Mouse (Mus musculus): ENCODE data around the gene Gfy. TPM values are rescaled to one million over a fixed set of nuclear protein-coding genes. Genes with fewer than 3 reads are reported as not detected.
A peak's percentile ranks its signal among the peaks of the same experiment; 100 is the strongest.

Gfy gene
- polyA plus RNA-seq, 1 experiment from 2014 or later = not detected

- Histone ChIP-seq H3K27me3 (replicated peaks; ENCODE audit: control insufficient read depth, insufficient read depth, low read length) (no peaks in the 10 kb centered on the region; the same call in 1 of the 2 replicates), H3K27ac (ENCODE audit: low read depth, low read length) (no peak overlapping the region), H3K9ac (ENCODE audit: low read depth, low read length) (no peak overlapping the region), H3K36me3 (ENCODE audit: control insufficient read depth, insufficient read depth, low read length) (no peaks in the 10 kb centered on the region), H3K4me3 (ENCODE audit: low read length) (no peak overlapping the region), H3K4me1 (ENCODE audit: control insufficient read depth, insufficient read depth, low read depth, low read length) (peaks cover 2% of the 10 kb centered on the region; the same call in 1 of the 2 replicates), H3K9me3 (ENCODE audit: control insufficient read depth, low read length) (no peaks in the 10 kb centered on the region), H3K4me2 (ENCODE audit: low read length) (no peak overlapping the region)
- no peak for ATAC-seq
- WGBS = 85% methylated on average over 4 of the region's 4 CpGs
Measured at GRCm38 (mm10) chr7:45196176-45196535, 16.8 kb upstream of the Gfy start.

- H3K9ac ChIP-seq (ENCODE audit: low read depth, low read length) = no peak overlapping the region
Measured at GRCm38 (mm10) chr7:45195341-45196175, 16.2 kb upstream of the Gfy start.

GRCm38 (mm10) chr7:45193871-45194785, 14.8 kb upstream of the Gfy start:
- Histone ChIP-seq H3K36me3 (ENCODE audit: control insufficient read depth, insufficient read depth, low read length) (no peaks in the 10 kb centered on the region), H3K4me2 (ENCODE audit: low read length) (no peak overlapping the region), H3K9ac (ENCODE audit: low read depth, low read length) (no peak overlapping the region), H3K27me3 (replicated peaks; ENCODE audit: control insufficient read depth, insufficient read depth, low read length) (peaks cover 4% of the 10 kb centered on the region; the same call in 1 of the 2 replicates), H3K4me3 (ENCODE audit: low read length) (no peak overlapping the region), H3K27ac (ENCODE audit: low read depth, low read length) (no peak overlapping the region), H3K9me3 (ENCODE audit: control insufficient read depth, low read length) (no peaks in the 10 kb centered on the region), H3K4me1 (ENCODE audit: control insufficient read depth, insufficient read depth, low read depth, low read length) (peaks cover 2% of the 10 kb centered on the region; the same call in 1 of the 2 replicates)
- WGBS = 63% methylated on average over 15 of the region's 17 CpGs
- no peak for ATAC-seq

More at GRCm38 (mm10) chr7:45195341-45196175, 16.2 kb upstream of the Gfy start:
- Histone ChIP-seq H3K9me3 (ENCODE audit: control insufficient read depth, low read length) (no peaks in the 10 kb centered on the region), H3K4me2 (ENCODE audit: low read length) (no peak overlapping the region), H3K27ac (ENCODE audit: low read depth, low read length) (no peak overlapping the region), H3K27me3 (replicated peaks; ENCODE audit: control insufficient read depth, insufficient read depth, low read length) (no peaks in the 10 kb centered on the region; the same call in 1 of the 2 replicates), H3K36me3 (ENCODE audit: control insufficient read depth, insufficient read depth, low read length) (no peaks in the 10 kb centered on the region), H3K4me3 (ENCODE audit: low read length) (no peak overlapping the region), H3K4me1 (ENCODE audit: control insufficient read depth, insufficient read depth, low read depth, low read length) (peaks cover 2% of the 10 kb centered on the region; the same call in 1 of the 2 replicates)
- WGBS = 66% methylated on average over 13 of the region's 13 CpGs
- ATAC-seq = no peak

- Histone ChIP-seq H3K36me3 (ENCODE audit: control insufficient read depth, insufficient read depth, low read length) (no peaks in the 10 kb centered on the region), H3K9me3 (ENCODE audit: control insufficient read depth, low read length) (no peaks in the 10 kb centered on the region), H3K9ac (ENCODE audit: low read depth, low read length) (no peak overlapping the region), H3K4me1 (ENCODE audit: control insufficient read depth, insufficient read depth, low read depth, low read length) (peaks cover 2% of the 10 kb centered on the region; the same call in 1 of the 2 replicates), H3K27ac (ENCODE audit: low read depth, low read length) (no peak overlapping the region), H3K4me3 (ENCODE audit: low read length) (no peak overlapping the region), H3K4me2 (ENCODE audit: low read length) (no peak overlapping the region), H3K27me3 (replicated peaks; ENCODE audit: control insufficient read depth, insufficient read depth, low read length) (peaks cover 4% of the 10 kb centered on the region; the same call in 1 of the 2 replicates)
- no peak for ATAC-seq
- 61% methylated on average over 5 of the region's 5 CpGs for WGBS
Measured at GRCm38 (mm10) chr7:45193406-45193805, 14.0 kb upstream of the Gfy start.

GRCm38 (mm10) chr7:45192585-45193310, 13.4 kb upstream of the Gfy start:
- no peaks in the 10 kb centered on the region; the same call in 1 of the 2 replicates for H3K4me1 ChIP-seq (ENCODE audit: control insufficient read depth, insufficient read depth, low read depth, low read length)
- WGBS = 85% methylated on average over 7 of the region's 7 CpGs
- no peak overlapping the region for H3K4me3 ChIP-seq (ENCODE audit: low read length)
- H3K9ac ChIP-seq (ENCODE audit: low read depth, low read length) = no peak overlapping the region
- H3K4me2 ChIP-seq (ENCODE audit: low read length) = no peak overlapping the region
- H3K9me3 ChIP-seq (ENCODE audit: control insufficient read depth, low read length) = no peaks in the 10 kb centered on the region
- no peak for ATAC-seq
- no peak overlapping the region for H3K27ac ChIP-seq (ENCODE audit: low read depth, low read length)
- H3K27me3 ChIP-seq (replicated peaks; ENCODE audit: control insufficient read depth, insufficient read depth, low read length) = peaks cover 4% of the 10 kb centered on the region; the same call in 1 of the 2 replicates
- H3K36me3 ChIP-seq (ENCODE audit: control insufficient read depth, insufficient read depth, low read length) = no peaks in the 10 kb centered on the region

GRCm38 (mm10) chr7:45191803-45192363, 12.5 kb upstream of the Gfy start:
- H3K27ac ChIP-seq (ENCODE audit: low read depth, low read length) = no peak overlapping the region; the same call in 1 of the 2 replicates
- 22% methylated on average over 8 of the region's 8 CpGs for WGBS

GRCm38 (mm10) chr7:45191161-45191560, 11.8 kb upstream of the Gfy start:
- no peaks in the 10 kb centered on the region; the same call in 1 of the 2 replicates for H3K4me1 ChIP-seq (ENCODE audit: control insufficient read depth, insufficient read depth, low read depth, low read length)
- H3K4me2 ChIP-seq (ENCODE audit: low read length) = no peak overlapping the region
- 91% methylated on average over 2 of the region's 2 CpGs for WGBS
- no peak for ATAC-seq
- H3K9ac ChIP-seq (ENCODE audit: low read depth, low read length) = no peak overlapping the region
- no peaks in the 10 kb centered on the region for H3K9me3 ChIP-seq (ENCODE audit: control insufficient read depth, low read length)
- peaks cover 4% of the 10 kb centered on the region; the same call in 1 of the 2 replicates for H3K27me3 ChIP-seq (replicated peaks; ENCODE audit: control insufficient read depth, insufficient read depth, low read length)
- H3K27ac ChIP-seq (ENCODE audit: low read depth, low read length) = no peak overlapping the region
- no peak overlapping the region for H3K4me3 ChIP-seq (ENCODE audit: low read length)
- no peaks in the 10 kb centered on the region for H3K36me3 ChIP-seq (ENCODE audit: control insufficient read depth, insufficient read depth, low read length)

More at GRCm38 (mm10) chr7:45191803-45192363, 12.5 kb upstream of the Gfy start:
- no peaks in the 10 kb centered on the region for H3K36me3 ChIP-seq (ENCODE audit: control insufficient read depth, insufficient read depth, low read length)
- no peak overlapping the region for H3K4me3 ChIP-seq (ENCODE audit: low read length)
- no peaks in the 10 kb centered on the region; the same call in 1 of the 2 replicates for H3K4me1 ChIP-seq (ENCODE audit: control insufficient read depth, insufficient read depth, low read depth, low read length)
- peaks cover 4% of the 10 kb centered on the region; the same call in 1 of the 2 replicates for H3K27me3 ChIP-seq (replicated peaks; ENCODE audit: control insufficient read depth, insufficient read depth, low read length)
- peak; percentile 44; the same call in 1 of the 2 replicates for ATAC-seq
- H3K4me2 ChIP-seq (ENCODE audit: low read length) = no peak overlapping the region
- H3K9me3 ChIP-seq (ENCODE audit: control insufficient read depth, low read length) = no peaks in the 10 kb centered on the region
- no peak overlapping the region for H3K9ac ChIP-seq (ENCODE audit: low read depth, low read length)

- no peak for ATAC-seq
- H3K4me3 ChIP-seq (ENCODE audit: low read length) = no peak overlapping the region
- peaks cover 8% of the 10 kb centered on the region for H3K27me3 ChIP-seq (replicated peaks; ENCODE audit: control insufficient read depth, insufficient read depth, low read length)
- H3K4me2 ChIP-seq (ENCODE audit: low read length) = no peak overlapping the region
- no peak overlapping the region for H3K27ac ChIP-seq (ENCODE audit: low read depth, low read length)
- no peak overlapping the region for H3K9ac ChIP-seq (ENCODE audit: low read depth, low read length)
- 90% methylated on average over 6 of the region's 6 CpGs for WGBS
- H3K4me1 ChIP-seq (ENCODE audit: control insufficient read depth, insufficient read depth, low read depth, low read length) = no peaks in the 10 kb centered on the region; the same call in 1 of the 2 replicates
- H3K36me3 ChIP-seq (ENCODE audit: control insufficient read depth, insufficient read depth, low read length) = no peaks in the 10 kb centered on the region
- H3K9me3 ChIP-seq (ENCODE audit: control insufficient read depth, low read length) = no peaks in the 10 kb centered on the region
Measured at GRCm38 (mm10) chr7:45190186-45190585, 10.8 kb upstream of the Gfy start.

Data from hindbrain, embryonic 16.5 days (tissue).